Mouse (Mus musculus): ENCODE data around the gene Clip4.

DNA sequence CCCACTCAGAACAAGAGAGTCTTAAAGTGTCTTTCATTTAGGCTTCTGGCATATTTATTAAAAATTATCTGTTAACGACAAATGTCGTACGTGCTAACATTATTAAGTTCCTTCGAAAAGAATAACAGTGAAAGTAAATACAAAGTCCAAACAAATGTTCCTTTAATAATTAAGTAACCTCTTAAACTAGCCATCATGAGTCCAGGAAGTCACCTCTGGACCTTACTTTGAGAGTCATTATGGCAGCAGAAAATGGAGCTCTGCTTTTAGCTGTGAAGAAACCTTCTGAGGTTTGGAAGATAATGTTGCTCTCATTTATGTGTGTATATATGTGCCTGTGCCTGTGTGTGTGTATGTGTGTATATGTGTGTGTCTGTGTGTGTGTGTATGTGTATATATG is 35.6 kb downstream of the Clip4 start:
- no peak for TF ChIP-seq POLR2A (IDR thresholded peaks at IDR 0.05; ENCODE audit: low read depth, low read length)
- no peak for TF ChIP-seq CTCF (IDR thresholded peaks at IDR 0.05; ENCODE audit: extremely low read depth, insufficient read length, insufficient replicate concordance, low read depth, low read length)
